Mouse (Mus musculus): ENCODE results near the gene Psmc1. TPM values are rescaled to one million over a fixed set of nuclear protein-coding genes. Genes with fewer than 3 reads are reported as not detected.

Gene Psmc1
- total RNA-seq, 2 experiments from 2014 or later: 143 to 149 TPM

DNA sequence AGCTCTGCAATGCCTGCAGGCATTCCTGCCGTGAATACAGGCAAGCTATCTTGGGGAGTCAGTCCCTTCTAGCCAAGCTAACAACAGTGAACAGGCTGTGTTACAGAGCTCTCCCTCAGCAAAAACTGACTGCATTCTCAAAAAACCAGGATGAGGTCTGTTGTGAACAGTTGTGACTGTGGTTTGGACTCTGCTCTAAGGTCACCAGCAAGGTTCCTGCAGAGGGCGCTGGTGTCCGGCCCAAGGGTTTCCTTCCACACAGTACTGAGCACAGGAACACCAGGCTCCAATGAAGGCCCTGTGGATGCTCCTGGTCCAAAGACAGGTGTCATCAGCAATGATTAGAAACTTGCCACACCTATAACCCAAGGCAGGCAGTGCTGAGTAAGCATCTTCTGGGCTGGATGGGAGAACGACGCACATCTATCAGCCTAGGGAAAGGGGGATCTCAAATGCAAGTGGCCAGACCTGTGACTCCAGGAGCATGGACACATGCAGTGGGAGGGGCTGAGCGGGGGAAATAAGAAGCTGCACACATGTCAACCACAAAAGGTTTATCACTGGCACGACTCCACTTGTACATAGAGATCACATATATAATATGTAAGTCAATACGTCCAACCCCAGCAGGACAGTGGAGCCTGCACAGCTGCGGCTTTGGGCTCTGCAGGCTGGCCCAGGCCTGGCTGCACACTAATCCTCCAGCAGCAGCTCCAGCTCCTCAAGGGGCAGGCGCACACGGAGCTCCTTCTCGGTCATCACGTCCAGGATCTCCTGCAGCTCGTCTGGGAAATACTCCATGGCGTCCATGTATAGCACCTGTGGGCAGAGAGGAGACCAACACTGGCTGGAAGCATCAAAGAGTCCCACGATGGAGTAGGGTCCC is 15.2 kb downstream of the Psmc1 start:
- no peak for DNase-seq

DNA sequence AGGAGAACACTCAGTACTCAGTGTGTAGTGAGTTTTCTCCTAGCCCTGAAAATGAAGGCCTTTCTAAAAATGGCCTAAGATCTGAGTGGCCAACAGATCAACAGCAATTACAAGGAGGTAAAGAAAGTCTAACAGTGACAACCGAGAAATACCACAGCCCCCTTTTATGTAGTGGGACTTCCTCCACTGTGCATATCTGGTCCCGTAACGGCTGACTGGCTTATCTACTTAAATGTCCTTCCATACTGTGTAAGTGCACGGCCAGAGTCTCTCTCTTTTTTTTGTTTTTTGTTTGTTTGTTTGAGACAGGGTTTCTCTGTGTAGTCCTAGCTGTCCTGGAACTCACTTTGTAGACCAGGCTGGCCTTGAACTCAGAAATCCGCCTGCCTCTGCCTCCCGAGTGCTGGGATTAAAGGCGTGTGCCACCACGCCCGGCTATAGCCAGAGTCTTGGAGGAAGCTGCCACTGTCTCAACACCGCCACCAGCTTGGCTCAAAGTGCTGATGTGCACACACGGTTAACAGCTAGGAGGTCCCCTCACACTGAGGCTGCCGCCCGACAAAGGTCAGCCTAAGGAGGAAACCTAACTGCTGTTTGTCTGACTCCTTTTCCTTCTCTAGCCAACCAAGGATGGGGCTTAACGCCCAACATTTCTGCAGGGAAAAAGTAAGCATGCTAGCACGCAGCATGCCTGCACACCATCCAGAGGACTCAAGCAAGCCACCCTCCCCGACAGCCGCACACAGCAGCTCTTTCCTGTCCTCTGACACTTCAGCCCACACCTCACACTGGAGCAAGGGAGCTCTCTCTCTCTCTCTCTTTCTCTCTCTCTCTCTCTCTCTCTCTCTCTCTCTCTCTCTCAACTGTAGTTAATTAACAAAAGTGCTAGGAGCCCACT is 17.3 kb downstream of the Psmc1 start:
- DNase-seq: peak; percentile 41

DNA sequence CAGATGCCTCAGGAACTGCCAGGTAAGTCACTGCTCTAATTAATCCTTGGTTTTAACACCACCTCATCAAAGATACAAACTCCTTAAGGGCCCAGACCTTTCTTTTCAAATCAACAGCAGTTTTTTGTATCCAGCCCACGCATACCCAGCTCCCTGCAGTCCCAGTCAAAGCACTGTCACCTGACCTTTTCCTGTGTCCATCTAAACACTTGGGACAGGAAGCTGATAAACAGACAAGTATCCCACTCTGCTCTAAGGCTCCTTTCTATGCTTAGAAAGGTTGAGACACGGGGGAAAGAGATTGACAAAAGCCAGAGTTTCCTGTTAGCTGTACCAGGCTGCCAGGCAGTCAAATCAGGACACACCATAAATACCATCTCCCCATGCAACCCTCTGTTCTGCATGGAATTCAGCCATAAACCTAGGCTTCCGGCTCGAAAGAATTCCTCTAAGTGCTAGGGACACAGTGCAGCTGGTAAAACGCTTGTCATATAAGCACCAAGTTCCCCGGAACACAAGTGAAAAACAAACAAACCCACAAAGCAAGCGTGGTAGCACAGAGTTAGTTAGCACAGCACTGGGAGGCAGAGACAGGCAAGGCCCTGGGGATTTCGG is 18.0 kb downstream of the Psmc1 start:
- DNase-seq: peak; percentile 28

DNA sequence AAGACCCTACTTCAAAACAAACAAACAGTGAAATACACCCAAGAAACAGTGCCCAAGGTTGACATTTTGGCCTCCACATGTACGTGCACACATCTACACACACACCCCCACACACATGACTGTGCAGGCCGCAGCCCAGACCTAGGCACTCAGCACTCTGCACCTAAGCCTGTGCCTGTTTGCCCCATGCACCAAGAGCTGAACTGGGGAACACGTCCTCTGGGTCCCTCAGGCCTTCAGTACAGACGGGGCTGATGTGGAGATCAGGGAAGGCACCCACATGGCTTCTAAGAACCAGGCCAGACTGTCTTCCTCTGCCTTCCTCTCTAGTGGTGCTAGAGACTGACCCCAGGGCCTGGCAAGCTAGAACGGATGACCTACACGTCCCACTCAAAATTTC is 18.6 kb downstream of the Psmc1 start:
- no peak for DNase-seq

DNA sequence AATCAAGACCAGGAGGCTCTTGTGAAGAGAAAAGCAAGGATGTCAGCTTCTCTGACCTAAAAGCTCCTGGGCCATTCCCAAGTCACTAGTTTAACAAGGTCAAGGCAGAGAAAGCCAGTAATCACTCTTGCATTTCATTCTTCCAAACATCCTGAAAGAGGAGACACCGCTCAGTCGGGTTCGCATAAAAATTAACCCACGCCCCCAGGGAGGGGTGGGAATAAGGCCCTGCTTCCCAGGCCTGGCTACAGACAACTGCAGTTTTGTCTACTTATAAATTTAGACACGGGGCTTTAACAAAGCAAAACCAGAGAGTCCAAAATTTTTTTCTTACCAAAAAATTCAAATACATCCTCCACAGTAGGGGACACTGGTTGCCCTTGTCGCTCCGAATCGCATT is 19.0 kb downstream of the Psmc1 start:
- no peak for DNase-seq

DNA sequence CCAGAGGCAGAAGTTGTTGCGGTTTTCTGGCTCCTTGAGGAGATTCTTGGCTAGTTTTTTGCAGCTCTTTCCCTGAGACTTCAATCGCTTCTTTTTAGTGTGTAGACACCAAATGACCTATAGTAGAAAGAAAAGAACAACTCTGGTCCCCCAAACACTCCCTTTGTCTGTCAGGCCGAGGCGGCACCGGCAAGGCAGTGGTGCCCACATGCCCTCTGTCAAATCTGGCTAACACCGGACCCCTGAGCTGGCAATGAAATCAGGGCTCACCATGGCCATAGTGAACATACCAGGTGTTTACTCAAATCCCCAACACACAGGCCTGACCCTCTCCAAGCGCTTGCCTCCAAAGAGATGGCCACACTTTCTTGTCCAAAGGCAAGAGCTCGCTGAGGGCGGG is 21.2 kb downstream of the Psmc1 start:
- DNase-seq: no peak

DNA sequence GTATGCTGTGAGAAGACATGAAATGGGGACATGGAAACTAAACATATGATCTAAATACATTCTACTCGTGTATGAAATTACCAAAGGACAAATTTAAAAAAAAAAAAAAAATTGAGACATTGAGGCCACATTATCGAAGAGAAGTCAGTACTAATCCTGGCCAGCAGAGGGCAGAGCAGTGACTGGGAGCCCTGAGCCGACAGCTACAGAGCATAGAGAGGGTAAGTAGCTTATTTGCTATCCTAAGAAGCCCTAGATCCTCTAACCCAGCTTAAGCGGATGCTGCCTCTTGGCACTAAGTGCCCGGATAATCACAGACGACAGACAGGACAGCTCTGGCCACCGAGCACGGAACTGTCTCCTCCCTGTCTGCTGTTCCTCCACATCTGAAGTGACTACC is 21.7 kb downstream of the Psmc1 start:
- peak; percentile 84 for DNase-seq

DNA sequence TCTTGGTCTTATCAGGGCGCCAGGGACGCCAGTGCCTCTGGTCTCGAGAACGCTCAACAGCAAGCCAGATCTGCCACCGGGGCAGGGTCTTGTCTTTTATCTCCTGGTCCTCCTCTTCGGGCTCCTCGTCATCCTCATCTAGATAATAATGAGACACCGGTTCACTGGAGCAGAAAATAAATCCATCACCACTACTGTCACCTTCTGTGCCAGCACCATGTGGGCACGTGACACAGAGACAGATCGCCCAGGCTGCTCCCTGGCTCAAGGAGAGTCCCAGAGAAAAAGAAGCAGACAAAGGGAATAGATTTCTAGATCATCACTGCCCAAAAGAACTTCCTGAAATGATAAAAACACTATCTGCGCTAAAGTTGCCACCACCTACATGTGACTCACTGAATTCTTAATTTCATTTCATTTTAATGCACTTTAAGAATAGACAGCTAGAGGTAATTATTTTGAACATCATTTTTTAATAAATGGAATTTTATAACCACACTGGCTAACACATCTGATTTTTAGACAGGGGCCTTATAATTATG is 24.5 kb downstream of the Psmc1 start:
- DNase-seq: no peak

DNA sequence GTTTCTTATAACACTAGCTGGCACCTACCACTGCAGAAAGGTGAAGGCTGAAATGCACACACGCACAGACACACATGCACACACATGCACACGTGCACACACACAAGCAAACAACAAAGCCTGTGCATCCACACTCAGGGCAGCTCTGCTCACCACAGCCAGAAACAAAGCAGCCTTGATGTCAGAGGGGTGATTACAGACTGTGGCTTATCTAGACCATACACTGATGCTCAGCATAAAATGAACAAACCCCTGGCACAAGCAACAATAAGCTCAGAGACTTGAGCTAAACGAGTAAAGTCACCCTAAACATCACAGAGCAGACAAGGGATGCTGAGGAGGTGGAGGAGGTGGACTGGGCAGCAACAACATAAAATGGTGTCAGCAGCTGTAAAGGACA is 25.2 kb downstream of the Psmc1 start:
- no peak for DNase-seq

DNA sequence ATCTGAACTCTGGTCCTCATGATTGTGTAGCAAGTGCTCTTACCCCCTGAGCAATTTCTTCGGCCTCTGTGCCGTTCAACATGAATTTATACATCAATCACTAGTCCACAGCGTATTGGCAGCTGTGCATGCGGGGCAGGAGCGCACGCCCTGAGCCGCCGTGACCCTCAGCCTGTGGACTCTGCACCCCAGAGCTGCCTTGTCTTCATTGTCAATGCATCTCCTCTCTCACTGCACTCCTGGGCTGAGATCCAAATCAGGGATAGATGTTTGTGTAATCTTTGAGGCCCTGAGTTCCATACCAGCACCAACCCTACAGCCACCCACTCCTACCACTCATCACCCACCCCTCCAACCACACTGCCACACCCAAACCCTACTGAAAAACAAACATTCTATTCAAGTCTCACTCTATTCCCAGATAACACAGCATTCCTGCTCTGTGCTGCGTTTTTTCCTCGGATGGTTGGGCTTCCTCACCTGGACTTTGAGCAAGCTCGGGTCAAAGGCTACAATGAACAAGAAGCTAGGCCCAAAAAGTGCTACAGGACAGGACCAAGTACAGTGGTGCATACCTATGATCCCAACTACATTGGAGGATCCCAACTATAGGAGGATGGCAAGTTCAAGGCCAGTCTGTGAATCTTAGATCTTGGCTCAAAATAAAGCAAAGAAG is 33.0 kb downstream of the Psmc1 start:
- no peak for DNase-seq

DNA sequence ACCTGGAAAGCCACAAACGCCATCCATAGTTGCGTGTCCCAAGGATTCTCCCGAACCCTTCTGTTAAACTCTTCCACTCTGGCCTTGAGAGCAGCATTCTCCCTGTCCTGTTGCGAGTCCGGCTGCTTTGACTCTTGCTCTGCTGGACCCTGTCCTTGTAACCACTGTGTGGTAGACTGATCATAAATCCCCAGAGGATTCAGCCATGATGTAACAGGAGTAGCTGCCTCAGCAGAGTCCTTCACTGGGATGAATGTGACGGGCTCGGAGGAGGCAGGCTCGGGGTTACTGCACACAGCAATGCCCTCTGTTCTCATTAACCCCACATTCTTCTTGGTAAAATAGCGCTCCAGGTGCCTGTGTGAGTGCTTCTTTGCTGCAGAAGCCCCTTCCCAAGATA is 33.8 kb downstream of the Psmc1 start:
- no peak for DNase-seq

DNA sequence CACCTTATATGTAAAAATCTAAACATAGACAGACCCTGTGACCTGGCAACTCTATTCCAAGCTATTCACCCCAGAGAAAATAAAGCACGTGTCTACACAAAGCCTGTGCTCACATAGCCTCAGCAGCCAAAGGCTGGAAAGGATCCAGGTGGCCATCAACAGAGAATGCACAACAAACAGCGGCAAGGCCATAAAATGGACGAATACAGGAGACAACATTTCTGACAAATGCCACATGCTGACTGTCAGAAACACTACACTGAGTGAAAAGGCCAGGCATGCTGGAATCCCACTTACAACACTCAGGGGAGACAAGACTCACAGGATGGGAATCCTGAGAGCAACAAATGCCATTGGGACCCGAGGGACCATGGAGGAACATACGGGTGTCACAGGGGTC is 34.3 kb downstream of the Psmc1 start:
- peak; percentile 44 for DNase-seq

DNA sequence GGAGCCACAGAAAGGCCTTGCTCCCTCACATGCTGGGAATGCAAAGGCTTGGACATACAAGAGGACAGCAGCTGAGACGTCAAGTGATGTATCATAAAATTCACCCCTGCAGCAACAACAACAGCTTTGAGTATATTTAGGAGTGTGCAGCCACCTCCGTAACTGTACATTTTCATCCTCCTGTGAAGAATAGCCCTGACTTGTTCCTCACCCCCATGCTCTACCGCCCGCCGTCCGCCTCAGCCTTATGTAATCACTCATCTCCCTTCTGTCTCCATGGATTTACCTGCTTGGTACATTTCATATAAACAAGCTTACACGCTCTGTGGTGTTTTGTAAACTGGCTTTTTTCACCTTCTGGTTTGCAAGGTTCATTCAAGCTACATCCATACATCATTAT is 42.5 kb downstream of the Psmc1 start:
- no peak for DNase-seq

DNA sequence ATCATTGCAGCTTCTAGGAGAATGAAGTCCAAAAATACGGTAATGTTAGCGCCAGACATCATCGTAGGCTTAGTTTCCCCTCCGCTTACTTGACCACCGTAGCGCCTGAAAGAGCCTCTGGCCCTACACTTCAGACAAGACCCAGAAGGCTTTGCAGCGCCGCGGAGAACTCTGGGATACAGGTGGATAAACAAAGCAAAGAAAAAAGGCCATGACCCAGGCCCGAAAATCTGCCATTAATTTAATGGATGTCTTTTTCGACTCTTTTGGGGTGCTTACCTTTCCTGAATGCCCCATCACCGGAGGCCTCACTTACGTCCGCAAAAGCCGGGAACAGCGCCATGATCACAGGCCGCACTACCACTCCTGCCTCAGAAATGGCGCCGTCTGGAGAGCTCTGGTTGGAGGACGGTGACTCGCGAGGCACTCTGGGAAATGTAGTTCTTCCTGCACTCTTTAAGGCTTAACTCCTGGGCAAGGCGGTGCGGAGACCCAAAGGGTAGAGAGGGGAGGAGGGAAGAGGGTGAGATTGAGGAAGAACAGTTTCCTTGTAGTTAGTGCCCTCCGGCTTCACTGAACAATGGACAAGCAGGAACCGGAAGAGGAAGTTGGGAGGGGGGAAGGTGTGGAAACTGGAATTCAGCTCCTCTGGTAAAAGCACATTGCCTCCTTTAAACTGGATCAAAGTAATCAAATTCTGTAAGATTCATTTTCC is 49.5 kb downstream of the Psmc1 start, which contains the start of gene Nrde2:
Gene Nrde2, minus strand, starts transcription at position 393 of the 715 bp plus-strand sequence.
- peak; percentile 88 for DNase-seq

DNA sequence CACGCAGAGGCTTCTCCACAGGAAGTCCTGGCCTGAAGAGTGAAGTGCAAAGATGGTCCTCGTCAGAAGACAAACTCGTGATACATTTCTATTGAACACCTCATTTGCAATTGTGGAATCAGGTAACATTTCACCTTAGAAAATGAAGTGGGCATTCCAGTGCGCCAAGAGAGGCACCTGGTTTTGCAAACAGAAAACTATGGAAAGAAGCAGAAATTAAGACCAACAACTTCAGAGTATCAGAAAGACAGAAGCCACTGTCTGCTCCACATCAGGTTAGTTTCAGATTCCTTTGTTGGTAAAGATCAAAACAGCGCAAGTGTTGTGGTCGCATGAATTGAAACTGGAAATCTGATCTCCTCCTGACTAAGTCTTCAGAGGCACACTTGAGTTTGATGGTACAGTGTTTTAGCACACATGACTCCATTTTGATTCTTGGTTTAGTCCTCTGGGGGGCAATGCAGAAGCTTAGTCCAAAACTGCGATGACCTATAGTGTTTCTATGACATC is 55.1 kb downstream of the Psmc1 start:
- DNase-seq: no peak

DNA sequence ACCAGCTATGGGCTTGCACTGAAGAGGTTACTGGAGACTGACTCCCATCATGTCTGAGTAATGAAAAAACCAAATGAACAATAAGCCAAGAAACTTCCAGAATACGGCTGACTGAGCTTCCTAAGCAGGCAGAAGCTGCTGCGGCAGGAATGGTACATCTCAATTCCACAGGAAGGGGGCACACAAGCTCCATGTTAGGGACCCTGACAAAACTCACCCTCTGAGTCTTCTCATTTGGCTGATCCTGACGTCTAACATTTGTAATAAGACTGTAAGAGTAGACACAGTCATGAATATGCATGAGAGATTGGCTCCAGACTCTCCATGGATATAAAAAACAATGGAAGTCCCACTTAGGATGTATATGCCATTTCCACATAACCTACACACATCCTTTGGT is 56.2 kb downstream of the Psmc1 start:
- DNase-seq: peak; percentile 61

DNA sequence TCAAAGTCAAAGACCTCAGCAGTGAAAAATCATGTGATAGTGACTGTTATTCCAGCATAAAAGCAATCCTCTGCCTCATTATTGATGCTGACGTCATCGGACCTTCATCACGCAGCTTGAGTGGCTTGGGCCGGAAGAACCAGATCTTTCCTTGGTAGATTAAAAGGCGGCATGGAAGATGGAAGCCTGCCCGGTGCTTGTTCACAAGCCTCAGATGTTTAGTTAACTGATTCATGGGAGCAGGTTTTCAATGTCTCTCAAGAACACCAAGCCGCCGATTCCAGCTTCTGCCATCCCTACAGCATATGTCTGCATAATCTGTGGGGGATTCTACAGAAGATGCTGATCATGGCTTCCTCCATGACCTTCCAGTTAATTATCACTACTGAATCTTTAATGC is 57.0 kb downstream of the Psmc1 start:
- no peak for DNase-seq

DNA sequence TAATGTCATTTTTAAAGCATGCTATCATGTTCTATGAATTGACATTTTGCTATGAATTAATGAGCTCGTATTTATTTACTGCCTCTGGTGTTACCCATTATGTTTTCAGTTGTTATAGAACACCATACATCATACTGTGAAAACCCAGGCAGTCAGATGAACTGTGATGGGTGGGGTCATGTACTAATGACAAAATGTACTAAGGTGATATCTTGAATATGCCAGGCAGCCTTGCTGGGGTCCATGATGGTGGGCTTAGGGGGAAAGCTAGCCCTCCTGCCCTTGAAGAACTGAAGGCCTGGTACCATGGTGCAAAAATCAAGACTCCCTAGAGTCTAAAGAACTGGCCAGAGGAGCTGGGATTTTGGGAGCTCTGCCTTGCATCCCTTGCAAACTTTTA is 57.5 kb downstream of the Psmc1 start:
- no peak for DNase-seq

DNA sequence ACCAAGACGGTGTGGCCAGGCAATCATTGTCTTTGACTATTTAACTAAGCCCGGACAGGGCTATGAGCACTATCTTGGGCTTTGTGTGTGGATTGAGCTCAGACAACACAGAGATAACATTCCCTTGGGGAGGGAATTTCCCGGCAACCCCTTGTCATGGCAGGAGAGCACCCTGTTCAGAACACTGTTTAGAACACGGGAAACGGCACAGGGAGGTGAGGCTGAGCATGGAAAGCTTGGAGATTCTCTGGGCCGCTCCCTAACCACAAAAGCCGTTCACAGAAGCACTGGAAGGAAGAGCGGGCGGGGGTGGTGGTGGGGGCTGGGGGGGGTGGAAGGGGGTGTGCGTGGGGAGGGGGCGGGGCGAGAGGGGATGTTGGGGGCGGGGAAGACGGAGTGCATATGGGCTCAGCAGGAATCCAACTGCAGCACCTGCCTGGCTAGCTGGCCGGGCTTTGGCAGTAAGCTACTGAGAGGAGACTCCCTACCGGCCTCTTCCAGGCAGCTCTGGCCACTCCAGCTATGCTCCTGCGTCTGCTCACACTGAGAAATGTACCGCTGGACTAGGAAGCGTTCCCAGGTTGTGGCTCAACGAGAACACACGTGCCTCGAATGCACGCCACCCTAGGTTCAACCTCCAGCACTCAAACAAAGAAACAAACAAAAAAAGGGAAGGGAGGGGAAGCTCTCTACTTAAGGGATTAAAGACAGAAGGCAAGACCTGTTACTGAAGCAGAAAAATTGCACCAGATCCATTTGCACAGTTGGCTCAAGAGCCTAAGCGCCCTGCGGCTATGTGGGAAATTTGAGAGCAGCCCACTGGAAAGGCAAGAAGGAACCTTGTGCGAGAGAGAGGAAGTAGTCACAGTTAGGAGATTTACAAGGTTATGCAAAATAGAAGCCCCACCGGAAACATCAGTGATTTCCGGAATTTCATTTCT is 58.2 kb downstream of the Psmc1 start:
- DNase-seq: peak; percentile 25

DNA sequence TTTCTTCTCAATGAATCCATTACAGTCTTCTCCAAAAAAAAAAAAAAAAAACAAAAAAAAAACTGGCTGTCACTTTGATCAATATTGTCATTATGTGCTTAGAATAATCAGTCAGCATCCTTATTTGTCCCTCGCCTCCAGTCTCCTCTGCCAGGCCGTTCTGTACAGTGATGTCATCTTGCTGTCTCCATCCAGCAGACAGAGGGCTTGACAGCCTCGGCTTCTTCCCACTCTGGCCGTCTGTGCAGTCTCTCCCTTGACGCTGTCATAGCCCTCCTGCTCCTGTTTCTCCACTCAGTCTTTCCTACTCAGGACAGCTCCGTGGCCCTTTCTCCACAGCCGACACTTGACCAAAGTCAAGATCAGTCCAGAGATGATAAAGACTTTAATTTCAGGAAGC is 62.5 kb downstream of the Psmc1 start:
- DNase-seq: no peak

Data from heart, postnatal 4 days (tissue).